Mouse (Mus musculus): ENCODE results near the gene Tll2. TPM values are rescaled to one million over a fixed set of nuclear protein-coding genes. Genes with fewer than 3 reads are reported as not detected.

Gene Tll2
- total RNA-seq, 2 experiments from 2014 or later: 0.43 to 0.47 TPM

- intact Hi-C loops (cut with DNase I): no loop called here
Measured at GRCm38 (mm10) chr19:41164447-41165095, 42.1 kb downstream of the Tll2 start.

GRCm38 (mm10) chr19:41160388-41160787, 46.2 kb downstream of the Tll2 start:
- intact Hi-C loops (cut with DNase I): no loop called here
- DNase-seq: peak; percentile 38 to 63

More at GRCm38 (mm10) chr19:41164447-41165095, 42.1 kb downstream of the Tll2 start:
- DNase-seq: no peak

GRCm38 (mm10) chr19:41154681-41155080, 52.0 kb downstream of the Tll2 start:
- peak in 1 of 2 experiments; percentile 26 for DNase-seq
- intact Hi-C loops (cut with DNase I): loop anchor here (5.0 kb wide), 1 partner anchor 47 kb away; no protein-coding TSS in a partner anchor

- intact Hi-C loops (cut with DNase I): loop anchor here (5.0 kb wide), 1 partner anchor 45 kb away; no protein-coding TSS in a partner anchor
- DNase-seq: peak; percentile 28 to 29
Measured at GRCm38 (mm10) chr19:41152462-41152861, 54.2 kb downstream of the Tll2 start.

GRCm38 (mm10) chr19:41152016-41152370, 54.6 kb downstream of the Tll2 start:
- intact Hi-C loops (cut with DNase I): loop anchor here (5.0 kb wide), 1 partner anchor 45 kb away; no protein-coding TSS in a partner anchor

GRCm38 (mm10) chr19:41151321-41152015, 55.2 kb downstream of the Tll2 start:
- intact Hi-C loops (cut with DNase I): loop anchor here (5.0 kb wide), 1 partner anchor 44 kb away; no protein-coding TSS in a partner anchor

More at GRCm38 (mm10) chr19:41152016-41152370, 54.6 kb downstream of the Tll2 start:
- peak in 1 of 2 experiments; percentile 32 for DNase-seq

GRCm38 (mm10) chr19:41140961-41141360, 65.7 kb downstream of the Tll2 start:
- DNase-seq: no peak
- intact Hi-C loops (cut with DNase I): no loop called here

More at GRCm38 (mm10) chr19:41151321-41152015, 55.2 kb downstream of the Tll2 start:
- DNase-seq: peak in 1 of 2 experiments; percentile 48

GRCm38 (mm10) chr19:41139629-41140028, 67.0 kb downstream of the Tll2 start:
- intact Hi-C loops (cut with DNase I): no loop called here
- DNase-seq: no peak

- intact Hi-C loops (cut with DNase I): no loop called here
- no peak for DNase-seq
Measured at GRCm38 (mm10) chr19:41123009-41123408, 83.6 kb downstream of the Tll2 start.

GRCm38 (mm10) chr19:41119924-41120323, 86.7 kb downstream of the Tll2 start:
- no peak for DNase-seq
- intact Hi-C loops (cut with DNase I): no loop called here

GRCm38 (mm10) chr19:41118346-41118745, 88.3 kb downstream of the Tll2 start:
- intact Hi-C loops (cut with DNase I): no loop called here
- DNase-seq: no peak

GRCm38 (mm10) chr19:41117334-41117733, 89.3 kb downstream of the Tll2 start:
- no peak for DNase-seq
- intact Hi-C loops (cut with DNase I): no loop called here

- no peak for DNase-seq
- intact Hi-C loops (cut with DNase I): no loop called here
Measured at GRCm38 (mm10) chr19:41114611-41115010, 92.0 kb downstream of the Tll2 start.

GRCm38 (mm10) chr19:41113911-41114531, 92.6 kb downstream of the Tll2 start:
- no peak for DNase-seq
- intact Hi-C loops (cut with DNase I): no loop called here

GRCm38 (mm10) chr19:41112609-41113008, 94.0 kb downstream of the Tll2 start:
- DNase-seq: no peak
- intact Hi-C loops (cut with DNase I): no loop called here

- intact Hi-C loops (cut with DNase I): loop anchor here (5.0 kb wide), 1 partner anchor 42 kb away; no protein-coding TSS in a partner anchor
- no peak for DNase-seq
Measured at GRCm38 (mm10) chr19:41109991-41110390, 96.6 kb downstream of the Tll2 start.

- no peak for DNase-seq
- intact Hi-C loops (cut with DNase I): loop anchor here (5.0 kb wide), 1 partner anchor 43 kb away; no protein-coding TSS in a partner anchor
Measured at GRCm38 (mm10) chr19:41109496-41109895, 97.1 kb downstream of the Tll2 start.

- intact Hi-C loops (cut with DNase I): loop anchor here (5.0 kb wide), 1 partner anchor 44 kb away; no protein-coding TSS in a partner anchor
Measured at GRCm38 (mm10) chr19:41108666-41109065, 98.0 kb downstream of the Tll2 start.

GRCm38 (mm10) chr19:41107530-41107929, 99.1 kb downstream of the Tll2 start:
- intact Hi-C loops (cut with DNase I): loop anchor here (5.0 kb wide), 1 partner anchor 45 kb away; no protein-coding TSS in a partner anchor
- DNase-seq: no peak

More at GRCm38 (mm10) chr19:41108666-41109065, 98.0 kb downstream of the Tll2 start:
- DNase-seq: no peak

GRCm38 (mm10) chr19:41104922-41105321, 101.7 kb downstream of the Tll2 start:
- DNase-seq: peak in 1 of 2 experiments; percentile 35
- intact Hi-C loops (cut with DNase I): loop anchor here (1.0 to 5.0 kb wide), 3 partner anchors 47 to 139 kb away; no protein-coding TSS in a partner anchor

- intact Hi-C loops (cut with DNase I): no loop called here
- DNase-seq: peak; percentile 71 to 78
Measured at GRCm38 (mm10) chr19:41101390-41101789, 105.2 kb downstream of the Tll2 start.

Data from heart, postnatal 36 days (tissue).